ENCODE assay signal across 9 mouse cellular contexts in genomic region chr2:155369333-155369883, GRCm38 (mm10). TPM values are rescaled to one million over a fixed set of nuclear protein-coding genes. Genes with fewer than 3 reads are reported as not detected.
DNase-seq lines count a peak whose midpoint lies in the region; ATAC-seq and TF ChIP-seq lines count a peak whose summit lies in the region.
"Had no signal": no experiment of that assay in that cellular context is flagged by ENCODE, and none has a peak within 500 bp of the region (broad histone marks: within the 10 kb centered on the region; RNA-seq: fewer than 3 reads in every experiment).

No protein-coding gene starts in this region.

- peak; percentile 56 for DNase-seq in forebrain, embryonic 14.5 days (ENCODE audit: low spot score)
- DNase-seq in heart, postnatal 14 days = peak; percentile 75 to 78
- peak; percentile 38 for DNase-seq in liver
- no peak for DNase-seq in right cerebral cortex, adult 2 months (ENCODE audit: low spot score in 2 of 2)

- no peak overlapping the region for H3K27ac ChIP-seq in forebrain, embryonic 14.5 days (ENCODE audit: low read depth, low read length)
- H3K27ac ChIP-seq in forebrain, embryonic 13.5 days = no peak overlapping the region
- H3K27ac ChIP-seq in bone marrow macrophage, adult 2 months (ENCODE audit: insufficient read depth, low read depth, low read length) = peak overlapping the region; percentile 85
- H3K27ac ChIP-seq in testis, adult 2 months (ENCODE audit: control insufficient read depth, insufficient read depth, low read depth, low read length) = peak overlapping the region; percentile 58

- no peaks in the 10 kb centered on the region for H3K36me3 ChIP-seq in forebrain, embryonic 14.5 days (ENCODE audit: control insufficient read depth, insufficient read depth, low read length)
- H3K36me3 ChIP-seq in forebrain, embryonic 13.5 days (ENCODE audit: poor library complexity, severe bottlenecking) = no peaks in the 10 kb centered on the region
- no peaks in the 10 kb centered on the region for H3K36me3 ChIP-seq in testis, adult 2 months (ENCODE audit: control insufficient read depth, insufficient read depth, low read length)

- H3K4me2 ChIP-seq in forebrain, embryonic 14.5 days (ENCODE audit: low read length) = no peak overlapping the region
- H3K4me2 ChIP-seq in forebrain, embryonic 13.5 days = no peak overlapping the region

- TF ChIP-seq CTCF in bone marrow macrophage, adult 2 months (IDR thresholded peaks at IDR 0.05; ENCODE audit: low read depth, low read length) = no peak
- no peak for TF ChIP-seq CTCF in testis, adult 2 months (IDR thresholded peaks at IDR 0.05; ENCODE audit: control insufficient read depth, insufficient read depth, insufficient replicate concordance, low read depth, low read length)

- no peak for TF ChIP-seq POLR2A in bone marrow macrophage, adult 2 months (IDR thresholded peaks at IDR 0.05; ENCODE audit: borderline replicate concordance, low read depth, low read length)
- TF ChIP-seq POLR2A in testis, adult 2 months (IDR thresholded peaks at IDR 0.05; ENCODE audit: control insufficient read depth, low read depth, low read length) = no peak

- no peak overlapping the region for H3K4me3 ChIP-seq in forebrain, embryonic 14.5 days (ENCODE audit: low read depth, low read length)
- H3K4me3 ChIP-seq in forebrain, embryonic 13.5 days = no peak overlapping the region
- H3K4me3 ChIP-seq in bone marrow macrophage, adult 2 months (ENCODE audit: insufficient read depth, low read length) = no peak overlapping the region
- H3K4me3 ChIP-seq in testis, adult 2 months (ENCODE audit: control insufficient read depth, low read depth, low read length) = no peak overlapping the region
- H3K4me3 ChIP-seq: erythroblast, embryonic 14.5 days had no signal

- no peak overlapping the region for H3K9ac ChIP-seq in forebrain, embryonic 14.5 days (ENCODE audit: low read length)
- H3K9ac ChIP-seq in forebrain, embryonic 13.5 days = no peak overlapping the region

- 66% methylated on average over 7 of the region's 7 CpGs for WGBS in forebrain, embryonic 14.5 days
- WGBS in forebrain, embryonic 13.5 days = 72% methylated on average over 7 of the region's 7 CpGs

- no peak for ATAC-seq in forebrain, embryonic 14.5 days
- ATAC-seq in forebrain, embryonic 13.5 days = no peak
- no peak for ATAC-seq in megakaryocyte-erythroid progenitor cell, adult 5-6 weeks (replicated peaks; ENCODE audit: low FRiP score, low TSS enrichment, poor library complexity, severe bottlenecking)

- H3K27me3 ChIP-seq in forebrain, embryonic 14.5 days (replicated peaks; ENCODE audit: control insufficient read depth, insufficient read depth, low read length) = no peaks in the 10 kb centered on the region
- H3K27me3 ChIP-seq in forebrain, embryonic 13.5 days = no peaks in the 10 kb centered on the region
- no peaks in the 10 kb centered on the region for H3K27me3 ChIP-seq in testis, adult 2 months (ENCODE audit: control insufficient read depth, insufficient read depth, low read length)

- no peaks in the 10 kb centered on the region for H3K9me3 ChIP-seq in forebrain, embryonic 14.5 days (replicated peaks; ENCODE audit: control insufficient read depth, low read length)
- H3K9me3 ChIP-seq in forebrain, embryonic 13.5 days (replicated peaks) = no peaks in the 10 kb centered on the region

- intact Hi-C loops in heart, postnatal 14 days (cut with DNase I) = no loop called here

- H3K4me1 ChIP-seq in forebrain, embryonic 14.5 days (ENCODE audit: control insufficient read depth, insufficient read depth, low read length) = no peaks in the 10 kb centered on the region
- no peaks in the 10 kb centered on the region for H3K4me1 ChIP-seq in forebrain, embryonic 13.5 days
- peaks cover 48% of the 10 kb centered on the region for H3K4me1 ChIP-seq in bone marrow macrophage, adult 2 months (ENCODE audit: control insufficient read depth, insufficient read depth, low read length)
- no peaks in the 10 kb centered on the region for H3K4me1 ChIP-seq in testis, adult 2 months (ENCODE audit: control insufficient read depth, insufficient read depth, low read length)

RNA-seq across cellular contexts. Expression of gene Trp53inp2, which starts 11.5 kb away (rescaled TPM):
- 57.7 and 72.6 TPM in 2 replicates for polyA plus RNA-seq in forebrain, embryonic 14.5 days (2014; fragmentation: Nextera tagmentation; extraction: Ambion mirVana)
- 72.3 and 72.8 TPM in 2 replicates for polyA plus RNA-seq in forebrain, embryonic 13.5 days (2015; fragmentation: Nextera tagmentation; extraction: Ambion mirVana)
- polyA plus RNA-seq in bone marrow macrophage, adult 2 months (2012; ENCODE audit: insufficient read depth, insufficient read length, missing spikeins) = 60.0 and 63.1 TPM in 2 replicates
- total RNA-seq in heart, postnatal 14 days (2021) = 100 to 1,000 TPM; 560 to 604 TPM
- polyA plus RNA-seq in testis, adult 2 months (2012; rRNA removed) = 163 and 176 TPM in 2 replicates
- 1.9 and 2.8 TPM in 2 replicates for total RNA-seq in megakaryocyte-erythroid progenitor cell, adult 5-6 weeks (2014; fragmentation: Nextera tagmentation)
- 3.7 and 4.7 TPM in 2 replicates for total RNA-seq in megakaryocyte-erythroid progenitor cell, adult 5-6 weeks (2017)

RNA-seq across cellular contexts. Expression of gene Pigu, which starts 12.2 kb away (rescaled TPM):
- polyA plus RNA-seq in forebrain, embryonic 14.5 days (2014; fragmentation: Nextera tagmentation; extraction: Ambion mirVana) = 63.6 and 70.8 TPM in 2 replicates
- polyA plus RNA-seq in forebrain, embryonic 13.5 days (2015; fragmentation: Nextera tagmentation; extraction: Ambion mirVana) = 44.6 and 49.1 TPM in 2 replicates
- 36.7 and 41.7 TPM in 2 replicates for polyA plus RNA-seq in bone marrow macrophage, adult 2 months (2012; ENCODE audit: insufficient read depth, insufficient read length, missing spikeins)
- total RNA-seq in heart, postnatal 14 days (2021) = 10 to 100 TPM; 29.6 TPM
- polyA plus RNA-seq in testis, adult 2 months (2012; rRNA removed) = 26.0 and 36.9 TPM in 2 replicates
- total RNA-seq in megakaryocyte-erythroid progenitor cell, adult 5-6 weeks (2014; fragmentation: Nextera tagmentation) = 50.9 and 66.4 TPM in 2 replicates
- total RNA-seq in megakaryocyte-erythroid progenitor cell, adult 5-6 weeks (2017) = 36.8 and 63.2 TPM in 2 replicates

Comparison
In these comparisons a context has a peak if more than half of its experiments do, and no peak if none do; other contexts are left out.
1. DNase-seq: peak in forebrain, embryonic 14.5 days (single experiment), heart, postnatal 14 days (2 of 2) and liver (single experiment); none in right cerebral cortex, adult 2 months (0 of 2).
2. H3K27ac ChIP-seq: peak in bone marrow macrophage, adult 2 months (single experiment) and testis, adult 2 months (single experiment); none in forebrain, embryonic 14.5 days (single experiment) and forebrain, embryonic 13.5 days (single experiment).